Mouse (Mus musculus) forebrain, embryonic 13.5 days (tissue): Measurements from ENCODE around the gene Atxn7l1. TPM values are rescaled to one million over a fixed set of nuclear protein-coding genes. Genes with fewer than 3 reads are reported as not detected.
A peak's percentile ranks its signal among the peaks of the same experiment; 100 is the strongest.

Source experiments
- ATAC-seq: fragments of 200-750 bp; cut with Nextera tagmentation; 2 replicates; pipeline ENCODE4 v1.8.0; 2017
- H3K27ac ChIP-seq: fragments of 300-500 bp; sonication (generic); 2 replicates; pipeline ENCODE4 v1.5.1; 2015; ENCODE audit warnings: inconsistent platforms, mild to moderate bottlenecking, moderate library complexity
- H3K27me3 ChIP-seq: fragments of 300-500 bp; sonication (generic); 2 replicates; pipeline ENCODE4 v1.6.1; 2015; ENCODE audit warnings: mild to moderate bottlenecking, inconsistent platforms
- H3K36me3 ChIP-seq: fragments of 300-500 bp; sonication (generic); 2 replicates; pipeline ENCODE4 v1.6.1; 2015; ENCODE audit warnings: mild to moderate bottlenecking, inconsistent platforms; ENCODE audit not compliant: poor library complexity, severe bottlenecking
- H3K4me1 ChIP-seq: fragments of 300-500 bp; sonication (generic); 2 replicates; pipeline ENCODE4 v1.6.1; 2015; ENCODE audit warnings: inconsistent platforms
- H3K4me2 ChIP-seq: fragments of 300-500 bp; sonication (generic); 2 replicates; pipeline ENCODE4 v1.6.1; 2015; ENCODE audit warnings: inconsistent platforms, mild to moderate bottlenecking, moderate library complexity
- H3K4me3 ChIP-seq: fragments of 300-500 bp; sonication (generic); 2 replicates; pipeline ENCODE4 v1.5.1; 2015; ENCODE audit warnings: mild to moderate bottlenecking, inconsistent platforms
- H3K9ac ChIP-seq: fragments of 300-500 bp; sonication (generic); 2 replicates; pipeline ENCODE4 v1.6.1; 2015; ENCODE audit warnings: mild to moderate bottlenecking, inconsistent platforms
- H3K9me3 ChIP-seq: fragments of 300-500 bp; sonication (generic); replicated peaks from 2 replicates; pipeline ENCODE4 v1.6.1; 2016; ENCODE audit warnings: inconsistent platforms
- WGBS: fragments of 180-500 bp; shearing (Covaris S2); methylation state at CpG from one replicate; pipeline ENCODE4 v1.1.7; 2015; 5-methylcytosine and 5-hydroxymethylcytosine counted together
- polyA plus RNA-seq: library from polyadenylated mRNA; unstranded; fragments of >200 nt; fragmentation: Nextera tagmentation; extraction: Ambion mirVana; gene quantifications from 2 replicates; pipeline ENCODE4 v1.2.1, GENCODE M21; 2015

The Atxn7l1 gene
- 13.9 and 15.4 TPM in 2 replicates for polyA plus RNA-seq

- peaks cover 27% of the 10 kb centered on the region for H3K4me1 ChIP-seq
- peak within 1 kb of the TSS; percentile 88 for H3K9ac ChIP-seq
- peak; percentile 96 for ATAC-seq
- H3K4me3 ChIP-seq, result peak within 1 kb of the TSS; percentile 73
- H3K4me2 ChIP-seq, result peak within 1 kb of the TSS; percentile 86
- H3K27me3 ChIP-seq, result peaks cover 13% of the 10 kb centered on the region; the same call in 1 of the 2 replicates
- WGBS, result 1% methylated on average over 48 of the region's 54 CpGs
- no peaks in the 10 kb centered on the region for H3K9me3 ChIP-seq
- peak within 1 kb of the TSS; percentile 75 for H3K27ac ChIP-seq
- 0 out of 2 replicates have a peak, but pooled peaks cover 4% of the 10 kb centered on the region for H3K36me3 ChIP-seq
Observed at GRCm38 (mm10) chr12:33147497-33148267, at the start of gene Atxn7l1. Atxn7l1 (plus strand) TSS chr12:33147693.

DNA sequence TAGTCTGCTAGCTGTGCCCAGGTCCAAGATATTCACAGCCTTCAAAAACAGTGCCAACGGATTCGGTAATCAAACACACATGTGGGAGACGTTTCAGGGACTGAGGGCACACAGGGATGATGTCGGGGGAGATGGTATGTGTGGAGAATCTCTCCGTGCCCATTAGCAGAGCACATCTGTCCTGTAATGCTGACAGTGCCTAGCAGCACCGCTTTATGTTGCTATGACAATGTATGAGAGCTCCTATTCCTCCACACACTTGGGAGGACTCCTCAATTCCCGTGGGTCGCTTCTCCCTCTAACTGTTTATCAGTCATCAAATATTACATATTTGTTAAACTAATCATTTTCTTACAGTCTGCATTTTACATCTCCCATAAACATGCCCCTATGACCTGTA lies 45.9 kb upstream of the Atxn7l1 start:
- Histone ChIP-seq H3K4me1 (peaks cover 33% of the 10 kb centered on the region), H3K9ac (no peak overlapping the region), H3K4me2 (no peak overlapping the region), H3K4me3 (no peak overlapping the region), H3K27ac (no peak overlapping the region), H3K9me3 (no peaks in the 10 kb centered on the region), H3K27me3 (no peaks in the 10 kb centered on the region), H3K36me3 (no peaks in the 10 kb centered on the region)
- no peak for ATAC-seq
- 77% methylated on average over 8 of the region's 8 CpGs for WGBS

DNA sequence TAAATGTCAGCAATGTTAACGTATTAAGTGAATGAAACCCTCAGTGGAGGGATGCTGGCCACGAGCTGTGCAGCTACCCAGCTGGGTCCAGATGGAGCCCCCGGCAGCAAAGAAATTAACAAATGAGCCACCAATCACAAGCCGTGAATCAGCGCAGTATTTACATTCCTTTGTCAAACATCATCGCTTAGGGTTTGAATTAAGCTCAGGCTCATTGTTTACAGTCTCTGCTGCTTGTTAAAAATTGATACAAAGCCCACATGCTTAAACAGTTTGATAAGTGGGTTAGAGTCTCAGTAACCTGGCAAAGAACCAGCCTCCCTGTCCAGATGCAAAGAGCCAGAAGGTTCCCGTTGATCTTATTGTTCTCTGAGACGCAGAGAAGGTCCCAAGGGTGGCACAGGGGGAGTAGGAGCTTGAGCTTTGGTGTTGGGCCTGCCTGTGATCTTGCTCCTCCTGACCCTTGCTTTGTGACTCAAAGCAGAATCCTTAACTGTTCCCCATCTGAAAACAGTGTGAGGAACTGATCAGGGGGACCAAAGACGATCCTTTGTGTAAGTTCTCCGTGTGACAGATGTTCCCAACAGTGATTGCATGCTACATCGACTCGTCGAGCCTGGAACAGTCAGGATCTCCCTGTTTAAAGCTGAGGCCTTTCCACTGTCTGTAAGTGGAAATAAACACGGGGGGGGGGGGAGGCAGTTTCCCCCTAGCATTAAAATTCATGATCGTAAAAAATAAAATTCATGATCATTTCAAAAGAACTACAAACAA lies 45.0 kb upstream of the Atxn7l1 start:
- Histone ChIP-seq H3K4me3 (no peak overlapping the region), H3K36me3 (no peaks in the 10 kb centered on the region), H3K4me1 (peaks cover 34% of the 10 kb centered on the region), H3K27ac (peak overlapping the region; percentile 76), H3K4me2 (peak overlapping the region; percentile 14; the same call in 1 of the 2 replicates), H3K27me3 (no peaks in the 10 kb centered on the region), H3K9me3 (no peaks in the 10 kb centered on the region), H3K9ac (no peak overlapping the region)
- WGBS, result 25% methylated on average over 15 of the region's 15 CpGs
- ATAC-seq, result peak; percentile 84

- Histone ChIP-seq H3K4me3 (no peak overlapping the region), H3K27me3 (peaks cover 6% of the 10 kb centered on the region; the same call in 1 of the 2 replicates), H3K4me1 (peaks cover 42% of the 10 kb centered on the region), H3K36me3 (no peaks in the 10 kb centered on the region), H3K27ac (no peak overlapping the region), H3K9ac (no peak overlapping the region), H3K4me2 (no peak overlapping the region), H3K9me3 (no peaks in the 10 kb centered on the region)
- 69% methylated on average over 4 of the region's 4 CpGs for WGBS
- ATAC-seq, result no peak
Observed at GRCm38 (mm10) chr12:33105724-33106123, 41.8 kb upstream of the Atxn7l1 start.

DNA sequence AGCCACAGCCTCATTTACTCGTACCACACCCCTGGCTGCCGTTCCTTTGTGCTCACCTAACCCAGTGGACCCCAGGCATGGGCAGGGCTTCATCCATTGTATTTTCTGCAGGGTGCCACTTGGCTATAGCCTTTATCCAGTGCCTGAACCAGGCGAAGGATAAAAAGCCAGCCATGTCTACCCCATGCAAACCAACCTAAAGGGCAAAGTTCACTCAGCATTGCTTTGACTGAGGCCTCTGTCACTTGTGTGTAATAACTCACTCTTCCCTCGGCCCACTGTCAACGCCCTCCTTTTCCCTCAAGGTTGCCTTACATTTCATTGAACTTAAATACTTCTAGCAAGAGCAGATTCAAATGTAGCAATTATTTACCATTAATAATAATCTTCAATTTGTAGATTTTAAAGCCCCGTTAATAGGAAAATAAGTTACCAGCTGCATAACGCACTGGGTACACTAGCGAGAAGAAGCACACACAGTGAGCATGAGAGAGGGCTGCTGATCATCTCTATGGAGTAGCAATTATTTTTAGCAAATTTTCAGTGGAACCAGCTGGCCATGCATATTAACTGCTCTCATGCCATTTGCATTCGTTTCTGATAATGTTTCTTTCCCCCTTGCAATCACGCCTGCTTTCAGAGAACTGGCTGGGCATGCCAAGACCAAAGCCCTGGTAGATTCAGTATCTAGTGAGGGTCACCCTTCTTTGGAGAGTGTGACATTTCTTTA lies 40.9 kb upstream of the Atxn7l1 start:
- Histone ChIP-seq H3K4me2 (no peak overlapping the region), H3K4me1 (peaks cover 49% of the 10 kb centered on the region), H3K36me3 (no peaks in the 10 kb centered on the region), H3K9me3 (no peaks in the 10 kb centered on the region), H3K4me3 (no peak overlapping the region), H3K27me3 (peaks cover 6% of the 10 kb centered on the region; the same call in 1 of the 2 replicates), H3K27ac (peak overlapping the region; percentile 46), H3K9ac (no peak overlapping the region)
- WGBS, result 65% methylated on average over 10 of the region's 10 CpGs
- no peak for ATAC-seq

DNA sequence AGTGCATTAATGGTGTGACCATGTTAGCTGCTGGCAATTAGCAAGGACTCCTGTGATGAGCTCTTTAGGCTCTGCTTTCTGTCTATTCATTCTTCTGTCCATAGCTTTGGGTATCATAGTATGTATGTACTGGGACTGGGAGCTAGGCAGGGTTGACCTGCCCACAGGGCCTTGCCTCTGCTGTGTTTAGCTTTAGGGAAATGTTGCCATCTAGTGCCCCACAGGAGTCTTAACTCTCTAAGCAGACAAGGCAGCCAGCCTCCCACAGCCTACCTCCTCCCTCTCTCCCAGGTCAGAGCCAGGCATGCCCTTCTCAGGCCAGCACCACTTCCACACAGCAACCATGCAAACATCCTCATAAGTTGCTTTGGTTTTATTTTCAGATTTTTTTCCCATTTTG lies 38.0 kb upstream of the Atxn7l1 start:
- ATAC-seq, result peak; percentile 67
- peaks cover 39% of the 10 kb centered on the region for H3K4me1 ChIP-seq
- H3K27ac ChIP-seq, result no peak overlapping the region
- no peak overlapping the region for H3K4me2 ChIP-seq
- H3K4me3 ChIP-seq, result no peak overlapping the region
- no peaks in the 10 kb centered on the region for H3K9me3 ChIP-seq
- H3K9ac ChIP-seq, result no peak overlapping the region
- no peaks in the 10 kb centered on the region for H3K36me3 ChIP-seq
- H3K27me3 ChIP-seq, result peaks cover 18% of the 10 kb centered on the region

- peak overlapping the region; percentile 69 for H3K27ac ChIP-seq
- WGBS, result 16% methylated on average over 14 of the region's 14 CpGs
Observed at GRCm38 (mm10) chr12:33110894-33111471, 36.5 kb upstream of the Atxn7l1 start.

GRCm38 (mm10) chr12:33118624-33119301 lies 28.7 kb upstream of the Atxn7l1 start:
- Histone ChIP-seq H3K27ac (no peak overlapping the region), H3K27me3 (peaks cover 15% of the 10 kb centered on the region), H3K9me3 (no peaks in the 10 kb centered on the region), H3K9ac (no peak overlapping the region), H3K4me3 (no peak overlapping the region), H3K4me1 (no peaks in the 10 kb centered on the region), H3K36me3 (no peaks in the 10 kb centered on the region), H3K4me2 (no peak overlapping the region)
- ATAC-seq, result no peak
- WGBS, result 41% methylated on average over 15 of the region's 15 CpGs

More at GRCm38 (mm10) chr12:33110894-33111471, 36.5 kb upstream of the Atxn7l1 start:
- Histone ChIP-seq H3K36me3 (no peaks in the 10 kb centered on the region), H3K4me1 (peaks cover 32% of the 10 kb centered on the region), H3K4me3 (no peak overlapping the region), H3K27me3 (peaks cover 25% of the 10 kb centered on the region), H3K9me3 (no peaks in the 10 kb centered on the region), H3K9ac (no peak overlapping the region), H3K4me2 (no peak overlapping the region)
- peak; percentile 67 for ATAC-seq

DNA sequence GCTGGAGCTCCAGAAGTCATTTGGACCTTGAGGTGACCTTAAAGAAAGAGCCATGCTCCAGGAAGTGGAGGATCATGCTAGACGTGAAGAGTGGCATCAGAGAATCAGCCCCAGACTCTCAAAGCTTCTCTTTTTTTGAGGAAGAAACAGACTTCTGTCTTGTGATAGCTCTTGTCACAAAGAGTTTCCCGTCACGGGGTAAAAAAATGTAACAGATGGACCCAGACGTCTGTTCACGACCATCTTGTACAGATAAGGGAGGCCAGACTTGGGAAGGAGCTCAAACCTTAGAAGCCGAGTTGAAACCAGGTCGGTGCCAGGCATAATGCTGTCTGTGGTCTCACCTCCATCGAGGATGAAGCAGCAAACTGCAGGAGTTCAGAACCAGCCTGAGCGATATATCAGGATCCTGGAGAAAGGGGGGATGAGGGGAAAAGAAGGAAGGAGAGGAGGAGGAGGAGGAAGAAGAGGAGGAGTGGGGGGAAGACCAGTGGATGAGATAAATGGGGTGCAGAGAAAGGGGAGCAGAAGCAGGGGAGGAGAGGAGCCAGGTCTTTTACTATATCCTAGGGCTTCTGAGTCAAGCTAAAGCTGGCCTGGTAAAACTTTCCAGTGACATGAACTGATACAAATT lies 21.8 kb upstream of the Atxn7l1 start:
- WGBS, result 78% methylated on average over 9 of the region's 9 CpGs
- no peak overlapping the region for H3K9ac ChIP-seq
- peaks cover 3% of the 10 kb centered on the region; the same call in 1 of the 2 replicates for H3K36me3 ChIP-seq
- H3K4me2 ChIP-seq, result no peak overlapping the region
- H3K27ac ChIP-seq, result no peak overlapping the region
- H3K4me1 ChIP-seq, result peaks cover 17% of the 10 kb centered on the region
- H3K27me3 ChIP-seq, result no peaks in the 10 kb centered on the region
- H3K9me3 ChIP-seq, result no peaks in the 10 kb centered on the region
- H3K4me3 ChIP-seq, result no peak overlapping the region
- ATAC-seq, result no peak

- Histone ChIP-seq H3K27me3 (no peaks in the 10 kb centered on the region), H3K9me3 (no peaks in the 10 kb centered on the region), H3K36me3 (peaks cover 3% of the 10 kb centered on the region; the same call in 1 of the 2 replicates), H3K9ac (no peak overlapping the region), H3K4me3 (no peak overlapping the region), H3K27ac (no peak overlapping the region), H3K4me1 (peaks cover 17% of the 10 kb centered on the region), H3K4me2 (no peak overlapping the region)
- no peak for ATAC-seq
Observed at GRCm38 (mm10) chr12:33126243-33126642, 21.2 kb upstream of the Atxn7l1 start.

- Histone ChIP-seq H3K36me3 (peaks cover 3% of the 10 kb centered on the region; the same call in 1 of the 2 replicates), H3K4me2 (no peak overlapping the region), H3K27me3 (no peaks in the 10 kb centered on the region), H3K27ac (no peak overlapping the region), H3K4me3 (no peak overlapping the region), H3K4me1 (peaks cover 17% of the 10 kb centered on the region), H3K9ac (no peak overlapping the region), H3K9me3 (no peaks in the 10 kb centered on the region)
- WGBS, result 94% methylated on average over 2 of the region's 2 CpGs
- ATAC-seq, result no peak
Observed at GRCm38 (mm10) chr12:33128121-33128520, 19.4 kb upstream of the Atxn7l1 start.
